Mouse (Mus musculus): ENCODE measurements around the gene Rhbdl1. TPM values are rescaled to one million over a fixed set of nuclear protein-coding genes. Genes with fewer than 3 reads are reported as not detected.
"Not testable (repeated sequence)": the region's sequence is repeated elsewhere in the genome, so short reads cannot be mapped to it uniquely, and the experiment has no call there.

Gene Rhbdl1
- total RNA-seq, 2 experiments from 2014 or later: 0.55 to 1.4 TPM

- peak; percentile 34 for ATAC-seq (ENCODE audit: poor library complexity, severe bottlenecking)
These were observed 8.2 kb downstream of the Rhbdl1 start, which contains the start of gene Jmjd8 for GRCm38 (mm10) chr17:25828712-25829557. Gene Jmjd8 (plus strand): TSS chr17:25828867.

DNA sequence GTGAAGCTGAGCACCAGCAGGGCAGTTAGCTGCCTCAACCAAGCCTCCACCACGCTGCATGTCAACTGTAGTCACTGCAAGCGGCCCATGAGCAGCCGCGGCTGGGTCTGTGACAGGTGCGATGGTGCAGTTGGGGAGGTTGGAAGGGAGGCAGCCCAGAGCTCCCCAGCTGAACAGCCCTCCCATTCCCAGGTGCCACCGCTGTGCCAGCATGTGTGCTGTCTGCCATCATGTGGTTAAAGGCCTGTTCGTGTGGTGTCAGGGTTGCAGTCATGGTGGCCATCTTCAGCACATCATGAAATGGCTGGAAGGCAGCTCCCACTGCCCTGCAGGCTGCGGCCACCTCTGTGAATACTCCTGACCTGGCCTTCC is 8.9 kb downstream of the Rhbdl1 start:
- no peak for ATAC-seq (ENCODE audit: poor library complexity, severe bottlenecking)

DNA sequence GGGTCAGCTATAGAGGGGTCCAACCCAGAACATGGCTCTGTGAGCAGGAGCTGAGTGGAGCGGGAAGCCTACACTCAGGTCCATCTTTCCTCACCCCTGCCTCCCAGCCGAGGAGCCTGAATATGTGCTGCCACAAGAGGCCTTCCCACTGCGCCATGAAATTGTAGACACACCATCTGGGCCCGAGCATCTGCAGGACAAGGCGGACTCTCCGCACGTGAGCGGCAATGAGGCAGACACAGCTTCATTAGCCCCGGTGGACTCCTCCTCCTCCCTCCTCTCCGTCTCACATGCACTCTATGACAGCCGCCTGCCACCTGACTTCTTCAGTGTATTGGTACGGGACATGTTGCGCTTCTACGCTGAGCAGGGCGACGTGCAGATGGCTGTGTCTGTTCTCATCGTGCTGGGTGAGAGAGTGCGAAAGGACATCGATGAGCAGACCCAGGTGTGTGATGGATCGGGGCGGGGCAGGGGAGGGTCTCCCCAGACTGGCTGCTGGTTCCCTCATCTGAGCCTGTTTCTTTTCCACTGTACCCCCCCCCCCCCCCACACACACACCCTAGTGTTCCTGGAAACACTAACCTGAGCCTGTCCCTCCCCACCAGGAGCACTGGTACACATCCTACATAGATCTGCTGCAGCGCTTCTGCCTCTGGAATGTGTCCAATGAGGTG is 9.4 kb downstream of the Rhbdl1 start:
- no peak for ATAC-seq (ENCODE audit: poor library complexity, severe bottlenecking)

GRCm38 (mm10) chr17:25827011-25827410 is 10.1 kb downstream of the Rhbdl1 start:
- ATAC-seq (ENCODE audit: poor library complexity, severe bottlenecking): no peak

DNA sequence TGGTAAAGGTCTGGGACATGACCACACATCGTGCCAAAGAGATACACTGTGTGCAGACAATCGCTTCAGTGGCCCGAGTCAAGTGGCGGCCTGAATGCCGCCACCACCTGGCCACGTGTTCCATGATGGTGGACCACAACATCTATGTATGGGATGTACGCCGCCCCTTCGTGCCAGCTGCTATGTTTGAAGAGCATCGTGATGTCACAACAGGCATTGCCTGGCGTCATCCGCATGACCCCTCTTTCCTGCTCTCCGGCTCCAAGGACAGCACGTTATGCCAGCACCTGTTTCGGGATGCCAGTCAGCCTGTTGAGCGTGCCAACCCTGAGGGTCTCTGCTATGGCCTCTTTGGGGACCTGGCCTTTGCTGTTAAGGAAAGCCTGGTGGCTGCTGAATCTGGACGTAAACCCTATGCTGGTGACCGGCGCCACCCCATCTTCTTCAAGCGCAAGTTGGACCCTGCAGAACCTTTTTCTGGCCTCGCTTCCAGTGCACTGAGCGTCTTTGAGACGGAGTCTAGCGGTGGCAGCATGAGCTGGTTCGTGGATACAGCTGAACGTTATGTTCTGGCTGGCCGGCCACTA is 11.0 kb downstream of the Rhbdl1 start:
- no peak for ATAC-seq (ENCODE audit: poor library complexity, severe bottlenecking)

GRCm38 (mm10) chr17:25825311-25825710 is 11.8 kb downstream of the Rhbdl1 start:
- no peak for ATAC-seq (ENCODE audit: poor library complexity, severe bottlenecking)

- no peak for ATAC-seq (ENCODE audit: poor library complexity, severe bottlenecking)
These were observed 12.5 kb downstream of the Rhbdl1 start for GRCm38 (mm10) chr17:25824362-25825142.

DNA sequence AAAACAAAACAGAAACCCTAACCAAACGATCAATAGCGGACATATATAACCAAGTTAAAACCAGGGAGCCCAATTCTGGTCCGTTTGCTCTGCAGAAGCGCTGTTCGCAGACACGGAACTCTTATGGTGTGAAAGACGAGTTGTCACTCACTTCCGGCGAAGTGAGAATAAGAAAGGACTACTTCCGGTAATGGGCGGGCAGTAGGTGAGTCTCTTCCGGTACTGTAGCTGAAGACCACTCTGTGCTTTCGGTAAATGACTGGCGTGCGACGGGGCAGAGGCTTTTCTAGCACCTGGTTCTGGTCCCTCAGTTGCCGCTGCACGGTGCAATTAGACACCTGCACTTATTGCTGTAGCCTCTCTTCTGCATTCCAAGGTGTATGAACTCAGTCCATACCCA is 13.6 kb downstream of the Rhbdl1 start, which contains the start of gene Wdr24:
Gene Wdr24, plus strand, starts transcription at position 176 of the 400 bp plus-strand sequence.
- ATAC-seq (ENCODE audit: poor library complexity, severe bottlenecking): peak; percentile 94

GRCm38 (mm10) chr17:25818851-25819780 is 18.0 kb downstream of the Rhbdl1 start:
- peak; percentile 34; the same call in 1 of the 2 replicates for ATAC-seq (ENCODE audit: poor library complexity, severe bottlenecking)

- ATAC-seq (ENCODE audit: poor library complexity, severe bottlenecking): no peak
These were observed 19.4 kb downstream of the Rhbdl1 start for GRCm38 (mm10) chr17:25817662-25818061.

GRCm38 (mm10) chr17:25813471-25813870 is 23.6 kb downstream of the Rhbdl1 start:
- ATAC-seq (ENCODE audit: poor library complexity, severe bottlenecking): peak; percentile 68

DNA sequence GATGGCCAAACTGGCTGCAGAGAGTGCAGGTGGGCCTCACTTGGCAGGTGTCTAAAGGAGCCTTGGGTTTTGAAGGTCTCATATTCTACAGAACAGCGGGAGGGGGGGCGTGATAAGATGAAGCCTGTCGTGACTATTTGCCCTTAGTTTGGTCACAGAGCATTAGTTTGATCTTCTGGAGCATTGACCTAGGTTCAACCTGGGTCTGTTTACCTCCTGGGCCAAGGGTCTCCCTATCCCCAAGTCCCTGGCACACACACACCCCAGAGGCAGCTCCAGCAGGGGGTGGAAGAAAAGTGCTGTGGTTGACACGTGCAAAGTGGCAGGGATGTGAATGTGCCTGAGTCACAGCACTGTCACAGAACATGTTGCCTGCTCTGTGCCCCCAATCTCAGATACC is 26.2 kb downstream of the Rhbdl1 start:
- ATAC-seq (ENCODE audit: poor library complexity, severe bottlenecking): no peak

- ATAC-seq (ENCODE audit: poor library complexity, severe bottlenecking): no peak
These were observed 27.3 kb downstream of the Rhbdl1 start for GRCm38 (mm10) chr17:25809606-25810340.

DNA sequence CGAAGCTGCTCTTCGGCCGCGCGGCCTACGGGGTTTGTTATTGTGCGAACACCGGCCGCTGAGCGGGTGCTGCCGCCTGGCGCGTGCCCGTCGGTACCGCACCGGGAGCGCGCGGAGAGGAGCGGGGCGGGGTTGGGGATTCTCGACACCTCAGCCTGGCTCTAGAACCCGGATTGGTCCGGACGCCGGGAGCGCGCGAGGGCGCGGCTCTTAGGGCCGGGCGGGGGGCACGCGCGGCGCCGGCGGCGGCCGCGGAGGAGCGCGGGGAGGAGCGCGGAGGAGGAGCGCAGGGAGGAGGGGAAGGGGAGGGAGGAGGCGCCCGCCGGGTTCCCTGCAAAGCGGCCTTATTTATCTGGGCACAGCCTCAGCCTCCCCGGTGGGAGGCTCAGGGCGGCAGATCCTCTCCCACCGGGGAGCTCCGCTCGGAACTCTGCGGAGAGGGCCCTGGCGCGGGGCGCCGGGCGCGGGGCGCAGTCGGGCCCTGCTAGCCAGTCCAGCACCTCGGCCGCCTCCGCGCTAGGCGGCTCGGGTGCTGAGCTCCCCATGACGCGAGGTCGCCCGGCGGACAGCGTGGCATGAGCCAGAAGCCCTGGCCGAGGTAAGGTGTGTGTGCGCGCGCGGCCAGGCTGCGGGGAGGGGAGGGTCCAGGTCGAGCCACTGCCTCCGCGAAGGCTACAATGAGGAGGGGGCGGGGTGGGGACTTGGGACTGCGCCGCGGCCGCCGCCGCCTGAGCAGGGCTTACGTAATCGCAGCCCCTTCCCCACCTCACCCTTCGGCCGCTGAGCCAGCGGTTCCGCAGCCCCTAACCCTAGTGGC is 28.1 kb downstream of the Rhbdl1 start, which contains the start of gene Fbxl16:
Gene Fbxl16, plus strand, starts transcription at position 297 of the 817 bp plus-strand sequence.
- ATAC-seq (ENCODE audit: poor library complexity, severe bottlenecking): no peak

GRCm38 (mm10) chr17:25808028-25808427 is 29.1 kb downstream of the Rhbdl1 start:
- no peak for ATAC-seq (ENCODE audit: poor library complexity, severe bottlenecking)

DNA sequence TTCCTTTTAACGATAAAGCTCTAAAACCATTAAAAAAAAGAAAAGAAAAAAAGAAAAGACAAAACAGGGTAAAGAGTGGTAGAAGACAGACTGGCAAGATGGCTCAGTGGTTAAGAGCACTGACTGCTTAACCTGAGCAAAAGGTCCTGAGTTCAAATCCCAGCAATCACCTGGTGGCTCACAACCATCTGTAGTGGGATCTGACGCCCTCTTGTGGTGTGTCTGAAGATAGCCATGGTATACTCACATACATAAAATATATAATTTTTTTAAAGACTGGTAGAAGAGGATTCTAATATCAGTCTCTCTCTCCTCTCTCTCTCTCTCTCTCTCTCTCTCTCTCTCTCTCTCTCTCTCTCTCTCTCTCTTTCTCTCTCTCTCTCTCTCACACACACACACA is 29.6 kb downstream of the Rhbdl1 start:
- not testable (repeated sequence) for ATAC-seq (ENCODE audit: poor library complexity, severe bottlenecking)

DNA sequence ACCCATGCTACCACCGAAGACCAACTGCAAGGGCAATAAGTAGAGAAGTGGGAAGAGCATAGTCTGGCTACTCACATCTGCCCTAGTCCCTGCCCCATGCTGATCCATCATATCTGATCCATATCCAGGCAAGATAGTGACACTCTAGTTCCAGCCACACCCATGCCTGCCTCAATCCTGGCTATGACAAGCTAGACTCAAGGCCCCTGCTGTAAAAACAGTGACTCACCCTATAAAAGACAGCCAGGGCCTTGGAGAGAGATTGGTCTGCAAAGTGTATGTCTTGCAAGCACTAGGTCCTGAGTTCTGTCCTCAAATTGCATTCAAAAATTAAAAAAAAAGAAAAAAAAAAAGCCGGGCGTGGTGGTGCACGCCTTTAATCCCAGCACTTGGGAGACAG is 30.6 kb downstream of the Rhbdl1 start:
- no peak for ATAC-seq (ENCODE audit: poor library complexity, severe bottlenecking)
